Mouse (Mus musculus) embryonic facial prominence, embryonic 14.5 days (tissue): ENCODE measurements around the gene Gm38393. TPM values are rescaled to one million over a fixed set of nuclear protein-coding genes. Genes with fewer than 3 reads are reported as not detected.

Experiments
- ATAC-seq: fragments of 200-750 bp; cut with Nextera tagmentation; 2 replicates; pipeline ENCODE4 v1.8.0; 2017; ENCODE audit warnings: low read depth, moderate number of reproducible peaks, moderate TSS enrichment
- DNase-seq: peaks from one replicate; pipeline ENCODE4 v3.0.0-alpha.2; 2015; ENCODE audit warnings: low spot score
- H3K27ac ChIP-seq: fragments of 300-500 bp; sonication (generic); replicated peaks from 2 replicates; pipeline ENCODE4 v1.5.1; 2014; ENCODE audit warnings: low read depth, mild to moderate bottlenecking, low read length, moderate library complexity
- H3K27me3 ChIP-seq: fragments of 300-500 bp; sonication (generic); replicated peaks from 2 replicates; pipeline ENCODE4 v1.6.1; 2014; ENCODE audit warnings: low read length; ENCODE audit not compliant: control insufficient read depth, insufficient read depth
- H3K36me3 ChIP-seq: fragments of 300-500 bp; sonication (generic); 2 replicates; pipeline ENCODE4 v1.6.1; 2014; ENCODE audit warnings: low read length, mixed read lengths; ENCODE audit not compliant: control insufficient read depth, insufficient read depth
- H3K4me1 ChIP-seq: fragments of 300-500 bp; sonication (generic); 2 replicates; pipeline ENCODE4 v1.6.1; 2014; ENCODE audit warnings: antibody characterized with exemption, low read length; ENCODE audit not compliant: control insufficient read depth, insufficient read depth
- H3K4me2 ChIP-seq: fragments of 300-500 bp; sonication (generic); 2 replicates; pipeline ENCODE4 v1.6.1; 2014; ENCODE audit warnings: low read depth, mild to moderate bottlenecking, low read length, moderate library complexity, mixed read lengths
- H3K4me3 ChIP-seq: fragments of 300-500 bp; sonication (generic); 2 replicates; pipeline ENCODE4 v1.5.1; 2014; ENCODE audit warnings: low read depth, mild to moderate bottlenecking, low read length
- H3K9ac ChIP-seq: fragments of 300-500 bp; sonication (generic); 2 replicates; pipeline ENCODE4 v1.6.1; 2014; ENCODE audit warnings: low read depth, mild to moderate bottlenecking, low read length, moderate library complexity, mixed read lengths
- H3K9me3 ChIP-seq: fragments of 300-500 bp; sonication (generic); 2 replicates; pipeline ENCODE4 v1.6.1; 2016; ENCODE audit warnings: low read length; ENCODE audit not compliant: control insufficient read depth
- WGBS: fragments of 180-500 bp; shearing (Covaris S2); extraction: QIAGEN DNeasy Blood & Tissue Kit; methylation state at CpG from one replicate; pipeline ENCODE4 v1.1.7; 2014; 5-methylcytosine and 5-hydroxymethylcytosine counted together
- polyA plus RNA-seq: library from polyadenylated mRNA; unstranded; fragments of >200 nt; fragmentation: Nextera tagmentation; extraction: Ambion mirVana; gene quantifications from 2 replicates; pipeline ENCODE4 v1.2.1, GENCODE M21; 2014

Gm38393 gene
- polyA plus RNA-seq, 1 experiment from 2014 or later, result 0.35 TPM

DNA sequence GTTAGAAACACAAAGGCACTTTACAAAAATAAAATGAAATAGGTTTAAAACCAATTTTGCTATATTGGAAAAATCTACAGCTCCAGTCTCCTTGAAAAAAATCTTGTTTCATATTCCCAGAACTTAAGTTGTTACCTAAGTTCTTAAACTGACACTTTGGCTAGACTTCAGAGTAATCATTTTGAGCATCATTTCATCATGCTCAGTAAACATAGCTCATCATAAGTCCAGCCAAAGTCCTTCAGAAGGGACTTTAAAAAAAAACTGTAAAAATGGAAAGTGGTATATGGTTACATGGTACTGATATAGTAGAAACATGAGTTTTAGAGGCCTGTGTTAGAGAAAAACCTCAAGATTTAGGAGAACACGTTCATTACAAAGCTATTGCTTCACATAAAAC is 26.2 kb downstream of the Gm38393 start:
- H3K4me1 ChIP-seq, result no peaks in the 10 kb centered on the region
- H3K4me2 ChIP-seq, result no peak overlapping the region
- H3K36me3 ChIP-seq, result no peaks in the 10 kb centered on the region
- WGBS, result 71% methylated on average over 1 of the region's 1 CpGs
- H3K9me3 ChIP-seq, result no peaks in the 10 kb centered on the region
- no peak overlapping the region for H3K27ac ChIP-seq
- no peak overlapping the region for H3K4me3 ChIP-seq
- no peak for DNase-seq
- no peak for ATAC-seq
- H3K9ac ChIP-seq, result no peak overlapping the region
- H3K27me3 ChIP-seq, result no peaks in the 10 kb centered on the region

Other genes starting within 250 kb of the Gm38393 start
- 38.8 and 39.5 TPM in 2 replicates for gene Snurf, start within 50 bp of the Gm38393 start, polyA plus RNA-seq
- gene Snrpn, start 135.2 kb upstream of the Gm38393 start, polyA plus RNA-seq, result 53.8 and 57.2 TPM in 2 replicates